Mouse (Mus musculus) left cerebral cortex, adult 9 months (tissue): ENCODE data around the gene Foxd3.

Experiments used
- DNase-seq, 2 experiments: peaks; one replicate each; pipeline ENCODE4 v3.0.0; 2022; ENCODE audit warnings: low spot score in 2 of 2

Gene Foxd3

DNA sequence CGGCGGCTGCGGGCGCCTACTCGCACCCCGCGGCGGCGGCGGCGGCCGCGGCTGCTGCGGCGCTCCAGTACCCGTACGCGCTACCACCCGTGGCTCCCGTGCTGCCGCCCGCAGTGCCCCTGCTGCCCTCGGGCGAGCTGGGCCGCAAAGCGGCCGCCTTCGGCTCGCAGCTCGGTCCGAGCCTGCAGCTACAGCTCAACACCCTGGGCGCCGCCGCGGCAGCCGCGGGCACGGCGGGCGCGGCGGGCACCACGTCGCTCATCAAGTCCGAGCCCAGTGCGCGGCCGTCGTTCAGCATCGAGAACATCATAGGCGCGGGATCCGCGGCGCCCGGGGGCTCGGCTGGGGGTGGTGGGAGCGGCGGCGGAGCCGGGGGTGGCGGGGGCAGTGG, 1.3 kb downstream of the Foxd3 start:
- DNase-seq = no peak

DNA sequence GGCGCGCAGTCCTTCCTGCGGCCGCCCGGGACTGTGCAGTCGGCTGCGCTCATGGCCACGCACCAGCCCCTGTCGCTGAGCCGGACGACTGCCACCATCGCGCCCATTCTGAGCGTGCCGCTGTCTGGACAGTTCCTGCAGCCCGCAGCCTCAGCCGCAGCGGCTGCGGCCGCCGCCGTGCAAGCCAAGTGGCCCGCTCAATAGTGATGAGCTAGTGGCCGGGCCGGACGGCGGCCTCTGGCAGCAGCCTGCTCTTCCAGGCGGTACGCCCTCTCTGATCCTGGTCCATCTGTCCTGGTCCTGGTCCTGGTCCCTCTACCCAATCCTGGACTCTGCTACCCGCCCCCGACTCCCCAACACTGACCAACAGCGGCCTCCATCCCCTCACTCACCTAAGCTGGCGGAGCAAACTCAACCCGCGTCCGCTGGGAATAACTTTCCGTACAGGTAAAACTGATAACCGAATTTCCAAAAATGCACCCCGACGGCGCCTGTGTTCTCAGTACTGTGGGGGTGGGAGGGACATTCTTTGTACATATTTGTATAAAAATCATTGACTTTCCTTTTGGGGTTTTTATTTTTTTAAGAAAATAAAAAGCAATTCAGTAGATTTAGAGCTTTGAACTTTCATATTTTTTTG, 1.9 kb downstream of the Foxd3 start:
- DNase-seq = no peak

DNA sequence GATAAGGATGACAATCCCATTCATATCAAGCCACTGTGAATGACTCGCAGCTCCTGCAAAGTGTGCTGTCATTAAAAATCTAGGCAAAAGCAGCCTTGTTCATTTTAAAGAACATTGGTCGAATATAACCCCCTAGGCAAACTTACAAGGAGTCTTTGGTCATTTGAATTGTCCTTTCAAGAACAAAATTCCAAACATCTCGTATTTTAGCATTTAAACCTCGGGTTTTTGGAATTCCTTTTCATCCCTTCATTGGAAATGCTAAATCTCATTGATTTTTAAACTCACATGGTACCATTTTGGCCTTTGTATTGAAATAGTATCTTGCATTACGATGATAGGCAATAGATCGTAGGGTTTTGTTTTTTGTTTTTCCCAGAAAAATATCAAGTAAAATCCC, 2.8 kb downstream of the Foxd3 start:
- DNase-seq = no peak

DNA sequence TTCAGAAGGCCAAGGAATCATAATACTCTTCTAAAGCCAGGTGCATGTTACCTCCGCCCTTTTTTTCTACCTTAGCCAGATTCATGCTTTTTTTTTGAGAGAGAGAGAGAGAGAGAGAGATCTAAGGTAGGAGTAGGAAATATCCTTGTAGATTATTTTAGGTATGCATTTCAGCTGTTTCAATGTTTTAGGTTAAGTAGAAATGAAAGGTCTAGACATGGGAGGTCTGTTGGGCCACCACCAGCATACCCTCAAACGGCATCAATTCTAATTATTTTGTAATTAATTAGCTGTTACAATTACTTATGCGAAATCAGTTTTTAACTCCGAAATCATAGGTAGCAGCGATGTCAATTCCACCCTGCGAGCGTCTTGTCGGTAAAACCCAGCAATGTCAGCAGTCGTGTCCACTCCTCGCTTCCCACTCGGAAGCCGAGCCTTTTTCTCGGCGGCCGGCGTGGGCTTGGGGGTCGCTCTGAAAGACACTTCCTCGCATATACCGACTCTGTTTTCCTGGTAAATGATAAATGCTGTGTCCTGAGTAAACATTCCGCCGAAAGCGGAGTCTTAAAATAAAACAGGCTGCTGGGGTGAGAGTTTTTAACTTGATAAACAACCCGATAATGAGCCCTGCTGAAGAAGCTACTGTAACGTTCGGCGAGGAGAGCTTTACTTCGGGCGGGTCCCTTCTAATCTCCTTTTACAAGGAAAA, 3.4 kb downstream of the Foxd3 start:
- no peak for DNase-seq

DNA sequence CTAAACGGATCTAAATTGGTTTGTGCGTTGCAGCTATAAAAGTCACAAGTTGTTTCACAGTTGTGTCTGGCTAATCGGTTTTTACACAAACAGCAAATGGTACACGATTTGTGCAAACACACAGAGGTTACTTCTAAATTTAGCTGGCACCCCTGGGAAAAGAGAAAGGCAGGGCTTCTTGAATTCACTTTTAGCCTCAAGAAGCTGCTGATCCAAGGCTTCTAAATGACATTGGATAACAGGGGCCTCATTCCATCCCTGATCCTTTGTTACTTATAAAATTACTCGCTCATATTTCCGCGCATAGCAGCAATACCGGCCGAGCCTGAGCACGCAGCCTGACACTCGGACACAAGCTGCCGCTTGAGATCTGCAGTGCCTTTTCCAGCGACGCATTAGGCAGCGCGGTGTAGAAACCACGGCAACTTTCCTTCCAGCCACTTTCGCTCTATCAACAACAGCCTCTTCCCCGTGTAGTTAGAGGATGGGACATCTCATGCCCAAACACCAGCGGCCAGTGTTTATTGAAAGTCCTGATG, 4.0 kb downstream of the Foxd3 start:
- DNase-seq = no peak

DNA sequence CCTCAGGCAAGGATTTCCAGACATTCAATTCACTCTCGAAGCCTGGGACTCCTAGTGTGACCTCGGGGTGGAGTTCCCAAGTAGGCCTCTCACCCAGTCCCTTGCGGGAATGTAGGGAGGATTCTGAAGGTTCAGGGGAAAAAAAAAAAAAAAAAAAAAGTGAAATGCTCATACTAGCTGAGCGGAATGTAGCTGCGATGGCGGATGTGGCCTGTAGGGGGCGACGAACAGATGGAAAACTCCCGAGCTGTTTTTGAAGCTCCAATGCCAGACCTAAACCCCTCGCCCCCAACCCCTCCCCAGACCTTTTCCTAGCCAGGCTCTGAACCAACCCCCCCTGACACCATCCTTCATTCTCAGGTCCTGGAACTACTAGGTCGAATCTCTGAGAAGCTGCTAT, 4.9 kb downstream of the Foxd3 start:
- no peak for DNase-seq

DNA sequence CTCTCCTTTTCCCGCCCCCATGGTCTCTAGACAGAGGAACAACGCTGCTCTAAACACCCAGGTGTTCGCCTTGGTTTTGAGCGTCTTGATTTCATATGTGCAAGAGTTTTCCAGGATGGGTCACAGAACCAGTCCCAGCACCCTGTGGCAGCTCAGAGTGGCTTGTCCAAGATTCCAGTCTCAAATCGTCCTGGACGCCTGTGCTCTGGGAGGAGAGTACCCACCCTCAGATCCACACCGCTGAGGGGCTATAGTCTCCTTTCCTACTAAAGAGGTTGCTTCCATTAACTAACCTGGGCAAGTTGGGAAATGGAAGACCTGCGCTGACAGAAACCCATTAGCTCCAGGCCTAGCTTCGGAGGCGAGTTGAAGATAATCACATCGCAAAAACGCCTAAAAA, 5.9 kb downstream of the Foxd3 start:
- DNase-seq = no peak

DNA sequence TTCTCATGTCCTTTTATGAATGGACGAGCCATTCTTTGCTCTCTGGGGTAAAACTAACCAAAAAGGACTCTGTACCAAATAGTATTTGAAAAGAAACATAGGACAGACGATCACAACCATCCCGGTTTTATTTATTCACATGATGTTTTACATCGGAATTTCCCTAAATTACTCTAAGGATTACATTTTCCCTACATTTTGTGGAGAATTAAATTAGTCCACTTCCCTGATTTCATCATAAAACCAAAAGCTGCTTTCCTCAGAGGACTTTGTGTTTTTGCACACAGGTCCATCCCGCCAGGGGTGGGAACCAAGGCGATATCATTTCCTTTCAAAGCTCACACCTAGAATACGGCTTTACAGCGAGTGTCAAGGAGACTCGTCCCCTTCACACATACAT, 6.3 kb downstream of the Foxd3 start:
- no peak for DNase-seq

DNA sequence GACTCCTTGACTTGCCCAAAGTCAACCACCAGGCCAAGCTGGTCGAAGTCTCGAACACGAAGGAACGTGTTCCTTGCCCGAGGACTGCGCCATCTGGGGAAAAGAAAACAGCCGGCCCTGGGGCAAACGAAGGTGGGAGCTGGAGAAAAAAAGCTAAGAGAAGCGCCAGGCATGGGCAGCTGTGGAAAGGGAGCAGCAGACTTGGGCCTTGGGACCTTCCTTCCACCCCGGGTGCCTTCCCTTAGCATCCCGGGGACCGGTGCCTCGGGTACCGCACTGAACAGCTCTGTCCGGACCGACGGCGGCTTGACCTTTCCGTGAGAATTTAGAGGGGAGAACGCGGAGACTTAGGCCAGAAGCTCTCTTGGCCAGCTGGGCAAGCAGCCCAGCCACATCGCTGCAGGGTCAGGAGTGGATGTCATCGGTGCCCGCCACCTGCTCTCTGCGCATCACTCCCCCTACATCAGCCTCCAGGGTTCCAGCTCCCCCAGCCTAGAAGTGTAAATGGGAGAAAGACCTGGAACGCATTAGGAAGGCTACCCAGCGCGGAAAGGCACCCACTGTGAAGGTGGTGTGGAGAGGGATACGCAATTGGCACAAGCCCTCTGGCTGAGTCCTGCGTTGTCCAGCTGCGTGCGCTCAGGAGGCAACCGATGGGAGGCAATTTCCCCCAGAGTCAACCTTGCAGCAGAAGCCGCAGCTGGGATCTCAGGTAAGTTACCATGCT, 6.9 kb downstream of the Foxd3 start:
- DNase-seq = no peak

DNA sequence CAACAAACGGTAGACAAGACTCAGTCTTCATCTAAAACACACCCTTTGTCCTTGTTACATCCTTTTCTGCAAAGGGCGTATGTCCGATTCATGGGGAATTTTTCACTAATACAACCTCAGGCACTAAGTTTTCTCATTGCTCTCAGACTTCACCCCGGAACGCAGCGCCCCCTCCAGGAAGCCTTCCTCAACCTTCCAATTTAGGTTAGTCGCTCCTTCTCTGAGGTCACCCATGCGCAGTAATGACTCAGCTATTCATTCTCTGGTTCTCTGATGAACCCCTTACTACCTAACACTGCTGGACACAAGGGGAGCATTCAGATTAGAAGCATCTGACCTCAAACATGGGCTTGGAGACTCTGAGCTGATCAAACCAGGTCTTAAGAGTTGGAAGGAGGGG, 7.6 kb downstream of the Foxd3 start:
- DNase-seq = no peak

DNA sequence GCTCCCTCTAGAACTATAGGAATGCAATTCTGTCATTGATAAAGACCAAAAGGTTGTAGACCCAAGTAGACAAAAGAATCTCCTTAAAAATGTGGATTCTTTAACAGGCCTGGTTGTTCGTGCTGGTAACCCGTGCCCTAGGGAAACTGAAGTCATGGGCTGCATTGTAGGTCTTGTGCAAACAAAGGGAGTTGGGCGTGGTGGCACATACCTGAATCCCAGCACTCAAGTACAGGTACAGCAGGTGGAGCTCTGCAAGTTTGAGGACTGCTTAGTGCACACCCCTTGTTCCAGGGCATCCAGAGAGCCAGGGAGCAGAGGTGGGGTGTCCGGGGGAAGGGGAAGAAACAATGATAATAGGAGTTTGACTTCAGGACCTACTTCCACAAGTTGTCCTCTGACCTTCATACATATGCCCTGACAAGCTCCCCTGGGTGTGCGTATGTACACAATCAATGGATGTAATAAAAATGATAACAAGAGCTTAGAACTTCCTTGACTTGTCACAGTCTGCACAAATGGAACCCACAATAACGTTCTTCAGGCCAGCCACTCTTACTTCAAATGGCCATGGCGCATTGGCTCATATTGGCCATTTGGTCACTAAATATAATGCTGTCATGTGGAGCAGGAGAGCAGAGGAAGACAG, 14.2 kb downstream of the Foxd3 start:
- DNase-seq = no peak

DNA sequence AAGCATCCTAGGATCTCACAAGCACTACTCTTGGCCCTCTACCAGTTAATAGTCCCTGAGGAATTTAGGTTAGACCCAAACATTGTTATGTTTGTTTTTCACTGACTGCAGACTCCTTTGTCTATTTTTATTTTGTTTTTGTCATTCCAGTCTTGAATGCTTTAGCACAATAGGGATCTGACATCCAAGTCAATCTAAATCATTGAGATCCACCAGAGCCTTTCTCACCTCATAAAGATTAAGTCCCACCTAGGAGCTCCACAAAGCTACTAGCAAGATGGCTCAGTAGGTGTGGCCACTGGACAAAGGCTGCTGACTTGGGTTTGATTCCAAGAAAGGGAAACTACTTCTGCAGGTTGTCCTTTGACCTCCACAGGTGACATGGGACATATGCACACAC, 19.1 kb downstream of the Foxd3 start:
- no peak for DNase-seq

DNA sequence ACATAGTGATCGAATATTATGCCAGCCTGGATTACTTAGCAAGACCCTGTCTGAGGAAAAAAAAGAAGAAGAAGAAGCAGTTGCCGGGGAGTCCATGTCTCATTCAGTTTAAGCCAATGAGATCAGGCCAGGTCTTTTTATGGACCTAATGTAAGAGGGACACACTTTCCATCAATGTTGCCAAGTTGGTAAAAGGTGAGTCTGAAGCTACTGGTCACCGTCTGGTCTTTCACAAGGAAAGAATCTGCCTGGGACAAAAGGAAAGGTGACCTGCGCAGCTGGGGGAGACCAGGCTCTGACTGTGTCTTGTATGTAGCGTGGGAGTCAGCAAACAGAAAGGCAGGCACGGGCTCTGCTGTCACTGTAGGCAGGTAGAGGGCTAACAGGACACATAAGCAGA, 27.8 kb downstream of the Foxd3 start:
- DNase-seq = no peak

DNA sequence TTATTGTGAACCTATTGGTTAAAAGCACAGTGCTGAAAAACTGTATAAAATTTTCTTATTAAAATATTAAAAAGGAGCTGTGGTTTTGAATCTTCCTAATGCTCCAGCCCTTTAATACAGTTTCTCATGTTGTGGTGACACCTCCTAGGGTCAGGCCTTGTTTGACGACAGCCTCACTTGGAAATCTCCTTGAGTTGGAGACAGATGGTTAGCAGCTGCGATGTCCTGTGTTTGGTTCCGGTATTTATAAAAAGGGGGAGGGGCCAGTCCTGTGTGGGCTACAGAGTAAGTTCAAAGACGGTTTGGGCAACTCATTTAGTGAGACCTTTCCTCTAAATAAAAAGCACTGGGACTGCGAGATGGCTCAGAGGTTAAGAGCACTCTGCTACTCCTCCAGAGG, 30.2 kb downstream of the Foxd3 start:
- DNase-seq = no peak
